Comparison of ENCODE assay signal across 16 mouse cellular contexts in genomic region chr3:107829625-107830024, GRCm38 (mm10). TPM values are rescaled to one million over a fixed set of nuclear protein-coding genes. Genes with fewer than 3 reads are reported as not detected.
DNase-seq lines count a peak whose midpoint lies in the region; TF ChIP-seq lines count a peak whose summit lies in the region.
"Had no signal": no experiment of that assay in that cellular context is flagged by ENCODE, and none has a peak within 500 bp of the region (broad histone marks: within the 10 kb centered on the region; RNA-seq: fewer than 3 reads in every experiment).

No protein-coding gene starts in this region.

- TF ChIP-seq CTCF in ES-Bruce4 (IDR thresholded peaks at IDR 0.05; ENCODE audit: low read depth, low read length) = no peak

- no peak overlapping the region for H3K4me3 ChIP-seq in heart, embryonic 10.5 days
- peak overlapping the region; percentile 22; the same call in 1 of the 2 replicates for H3K4me3 ChIP-seq in ES-Bruce4 (ENCODE audit: low read depth, low read length)
- H3K4me3 ChIP-seq: forebrain, embryonic 13.5 days; midbrain, embryonic 12.5 days had no signal

- H3K36me3 ChIP-seq in heart, embryonic 10.5 days = no peaks in the 10 kb centered on the region
- H3K36me3 ChIP-seq in ES-Bruce4 (ENCODE audit: control insufficient read depth, insufficient read depth, low read length, poor library complexity, severe bottlenecking) = no peaks in the 10 kb centered on the region
- H3K36me3 ChIP-seq: midbrain, embryonic 12.5 days had no signal

- 57% methylated on average over 14 of the region's 14 CpGs for WGBS in heart, embryonic 10.5 days

- no peak for TF ChIP-seq POLR2A in ES-Bruce4 (IDR thresholded peaks at IDR 0.05; ENCODE audit: insufficient read depth, low read length)

- no peaks in the 10 kb centered on the region for H3K9me3 ChIP-seq in heart, embryonic 10.5 days
- H3K9me3 ChIP-seq in ES-Bruce4 (replicated peaks; ENCODE audit: control insufficient read depth, insufficient read depth, low read length, poor library complexity, severe bottlenecking) = no peaks in the 10 kb centered on the region
- H3K9me3 ChIP-seq: forebrain, embryonic 13.5 days; midbrain, embryonic 12.5 days had no signal

- no peak overlapping the region for H3K9ac ChIP-seq in ES-Bruce4 (ENCODE audit: low read depth, poor library complexity, severe bottlenecking)
- H3K9ac ChIP-seq: forebrain, embryonic 13.5 days; midbrain, embryonic 12.5 days had no signal

- no peak overlapping the region for H3K27ac ChIP-seq in heart, embryonic 10.5 days
- H3K27ac ChIP-seq in ES-Bruce4 (ENCODE audit: insufficient read depth, low read length) = no peak overlapping the region
- H3K27ac ChIP-seq: forebrain, embryonic 13.5 days; midbrain, embryonic 12.5 days had no signal

- peaks cover 12% of the 10 kb centered on the region; the same call in 1 of the 2 replicates for H3K27me3 ChIP-seq in heart, embryonic 10.5 days (ENCODE audit: insufficient read depth, poor library complexity, severe bottlenecking)
- no peaks in the 10 kb centered on the region for H3K27me3 ChIP-seq in ES-Bruce4 (ENCODE audit: control insufficient read depth, insufficient read depth, low read length, poor library complexity, severe bottlenecking)
- H3K27me3 ChIP-seq: forebrain, embryonic 13.5 days; midbrain, embryonic 12.5 days had no signal

- no peak for TF ChIP-seq EP300 in ES-Bruce4 (IDR thresholded peaks at IDR 0.05; ENCODE audit: insufficient read depth, low read depth, low read length)

- intact Hi-C loops in gastrocnemius, postnatal 14 days (cut with DNase I; ENCODE audit: low total_unique reads) = no loop called here

- peak; percentile 98 for DNase-seq in heart, adult 11 months
- DNase-seq in heart, embryonic 10.5 days (ENCODE audit: low spot score) = no peak
- DNase-seq in gastrocnemius, postnatal 14 days = peak; percentile 84
- peak; percentile 52 for DNase-seq in lung, postnatal 14 days
- no peak for DNase-seq in right cerebral cortex, postnatal 36 days (ENCODE audit: low spot score in 2 of 2)
- DNase-seq in kidney, postnatal 36 days = no peak
- no peak for DNase-seq in right cerebral cortex, postnatal 14 days
- DNase-seq: embryo, embryonic 11 days; thymus, postnatal 14 days had no signal

- H3K4me1 ChIP-seq in heart, embryonic 10.5 days = peaks cover 52% of the 10 kb centered on the region
- H3K4me1 ChIP-seq in ES-Bruce4 (ENCODE audit: control insufficient read depth, insufficient read depth, low read length) = peaks cover 4% of the 10 kb centered on the region

RNA-seq across cellular contexts. Expression of gene Eps8l3, which starts 47.4 kb away (rescaled TPM):
- polyA plus RNA-seq in heart, embryonic 10.5 days (2016; fragmentation: Nextera tagmentation; extraction: Ambion mirVana) = not detected in 2 replicates
- not detected in 2 replicates for polyA plus RNA-seq in ES-Bruce4 (2011; ENCODE audit: insufficient read depth, insufficient read length, low read depth, missing spikeins)
- not detected for total RNA-seq in gastrocnemius, postnatal 14 days (2021)
- total RNA-seq: layer of hippocampus, postnatal 14 days had no signal
- polyA plus RNA-seq: forebrain, embryonic 13.5 days; heart, postnatal 0 days; kidney, embryonic 14.5 days; midbrain, embryonic 12.5 days; neural tube, embryonic 14.5 days had no signal

Comparison
In these comparisons a context has a peak if more than half of its experiments do, and no peak if none do; other contexts are left out.
1. DNase-seq: peak in heart, adult 11 months (single experiment), gastrocnemius, postnatal 14 days (single experiment) and lung, postnatal 14 days (single experiment); none in heart, embryonic 10.5 days (single experiment), right cerebral cortex, postnatal 36 days (0 of 2), kidney, postnatal 36 days (0 of 2) and right cerebral cortex, postnatal 14 days (single experiment).